Mouse (Mus musculus): ENCODE measurements around the gene Gpld1. TPM values are rescaled to one million over a fixed set of nuclear protein-coding genes. Genes with fewer than 3 reads are reported as not detected.
"Not testable (repeated sequence)": the region's sequence is repeated elsewhere in the genome, so short reads cannot be mapped to it uniquely, and the experiment has no call there.

Gene Gpld1
- total RNA-seq, 2 experiments from 2014 or later: 0.27 to 0.29 TPM

DNA sequence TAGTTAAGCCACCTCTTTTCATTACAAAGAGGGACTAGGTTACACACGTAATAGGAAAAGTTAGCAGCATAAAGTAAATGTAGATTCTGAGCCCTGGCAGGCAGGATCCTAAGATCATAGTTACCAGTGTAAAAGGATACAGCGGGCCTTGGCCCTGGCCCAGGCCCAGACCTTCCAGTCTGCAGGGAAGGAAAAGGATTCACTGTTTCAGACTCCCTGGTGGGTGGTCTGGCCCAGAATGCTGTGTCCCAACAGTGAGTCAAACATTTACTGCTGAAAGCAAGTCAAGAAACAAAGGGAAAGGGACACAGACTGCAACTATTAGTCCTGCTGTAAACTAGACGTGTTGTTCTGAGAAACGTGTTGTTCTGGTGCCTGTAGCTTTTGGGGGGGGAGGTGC lies 2.6 kb downstream of the Gpld1 start:
- no peak for ATAC-seq (replicated peaks; ENCODE audit: poor library complexity)

DNA sequence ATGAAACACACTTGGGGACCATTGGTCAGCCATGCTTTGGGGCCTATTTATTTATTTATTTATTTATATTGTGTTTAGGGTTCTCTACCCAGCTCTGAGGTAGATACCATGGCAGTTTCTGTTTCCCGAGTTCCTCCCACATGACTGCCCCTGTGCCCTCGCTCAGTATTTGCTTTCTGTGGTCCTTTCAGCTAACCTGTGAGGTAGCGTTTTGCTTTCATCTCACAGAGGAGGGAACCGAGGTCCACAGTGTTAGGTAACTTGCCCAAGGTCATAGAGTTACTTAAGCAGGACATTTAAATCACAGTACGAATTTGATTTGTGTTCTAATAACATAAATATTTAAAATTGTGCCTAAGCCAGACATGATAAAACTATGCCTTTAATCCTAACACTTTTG lies 4.2 kb downstream of the Gpld1 start:
- ATAC-seq (replicated peaks; ENCODE audit: poor library complexity): no peak

DNA sequence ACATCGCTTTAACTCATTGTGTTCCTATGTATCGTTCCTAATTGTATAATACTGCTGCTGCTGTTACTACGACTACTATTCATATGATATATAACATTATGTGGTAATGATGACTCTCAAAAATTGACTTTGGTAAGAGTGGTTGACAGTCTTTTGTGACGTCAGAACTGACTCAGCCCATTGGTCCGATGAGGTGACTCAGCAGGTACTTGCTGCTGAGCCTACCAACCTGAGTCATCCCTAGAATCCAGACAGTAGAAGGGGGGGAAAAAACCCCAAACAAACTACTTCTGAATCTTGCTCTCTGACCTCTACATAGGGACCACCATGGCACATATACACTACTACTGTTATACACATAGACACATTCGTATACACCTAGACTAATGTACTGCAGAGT lies 5.9 kb downstream of the Gpld1 start:
- no peak for ATAC-seq (replicated peaks; ENCODE audit: poor library complexity)

DNA sequence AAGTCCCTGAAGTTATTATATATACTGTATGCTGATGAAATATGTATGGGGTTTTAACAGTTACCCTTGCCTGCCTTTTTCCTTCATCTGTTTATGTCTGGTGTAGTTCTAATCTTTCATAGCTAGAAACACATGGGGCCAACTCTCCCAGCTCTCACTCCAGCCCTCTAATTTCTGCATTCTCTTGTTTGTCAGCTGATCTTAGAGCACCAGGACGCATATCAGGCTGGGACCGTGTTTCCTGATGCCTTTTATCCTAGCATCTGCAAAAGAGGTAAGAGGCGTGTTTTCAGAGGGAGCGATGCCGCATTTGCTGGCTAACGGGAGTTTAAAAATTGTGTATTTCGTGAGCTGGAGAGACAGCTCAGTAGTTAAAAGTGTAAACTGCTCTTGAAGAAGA lies 9.7 kb downstream of the Gpld1 start:
- ATAC-seq (replicated peaks; ENCODE audit: poor library complexity): peak; percentile 44; the same call in 1 of the 2 replicates

DNA sequence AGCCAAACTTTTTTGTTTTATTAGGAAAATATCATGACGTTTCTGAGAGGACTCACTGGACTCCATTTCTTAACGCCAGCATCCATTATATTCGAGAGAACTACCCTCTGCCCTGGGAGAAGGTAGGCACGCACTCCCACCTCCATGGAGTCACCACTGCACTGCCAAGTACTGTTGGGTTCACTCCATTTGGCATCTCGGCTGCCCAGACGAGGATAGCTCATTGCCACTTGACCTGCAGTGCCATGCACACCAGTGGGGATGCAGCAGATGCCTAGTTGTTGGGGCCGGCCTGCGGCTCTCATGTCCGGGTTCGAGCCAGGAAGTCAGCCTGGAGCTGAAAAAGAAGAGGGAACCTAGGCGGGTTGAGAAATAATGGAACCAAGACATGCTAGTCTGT lies 12.1 kb downstream of the Gpld1 start:
- no peak for ATAC-seq (replicated peaks; ENCODE audit: poor library complexity)

DNA sequence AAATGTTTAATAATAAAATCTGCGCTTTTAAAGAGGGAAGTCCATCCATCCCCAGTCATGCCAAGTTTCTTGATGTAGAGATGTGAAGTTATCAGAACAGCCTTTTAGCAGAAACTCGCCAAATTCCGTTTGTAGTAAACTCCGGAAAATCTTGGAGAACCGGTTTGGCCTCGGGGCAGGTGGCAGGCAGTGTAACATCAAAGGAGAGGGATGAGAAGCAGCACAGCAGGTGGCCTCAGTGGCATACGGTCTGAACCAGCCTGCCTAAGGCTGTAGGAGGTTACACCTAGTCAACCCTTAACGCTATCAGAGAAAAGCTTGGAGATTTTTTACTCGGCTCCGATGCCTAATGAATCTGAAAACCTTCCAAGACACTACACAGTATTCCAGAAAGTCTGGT lies 12.5 kb downstream of the Gpld1 start:
- ATAC-seq (replicated peaks; ENCODE audit: poor library complexity): no peak

DNA sequence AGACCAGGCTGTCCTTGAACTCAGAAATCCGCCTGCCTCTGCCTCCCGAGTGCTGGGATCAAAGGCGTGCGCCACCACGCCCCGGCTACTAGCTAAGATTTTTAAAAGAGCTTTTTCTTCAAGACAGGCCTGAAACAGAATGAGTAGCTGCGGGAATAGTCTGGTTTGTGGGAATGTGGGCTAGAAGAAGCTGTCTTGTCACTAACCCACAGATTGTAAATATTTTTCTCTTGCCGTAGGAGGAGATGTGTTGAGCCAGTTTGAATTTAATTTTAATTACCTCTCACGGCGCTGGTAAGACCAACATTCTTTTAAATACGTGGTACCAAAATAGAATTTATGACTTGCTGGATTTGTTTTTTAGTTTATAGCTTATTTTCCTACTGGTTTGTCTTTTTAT lies 15.7 kb downstream of the Gpld1 start:
- ATAC-seq (replicated peaks; ENCODE audit: poor library complexity): no peak

DNA sequence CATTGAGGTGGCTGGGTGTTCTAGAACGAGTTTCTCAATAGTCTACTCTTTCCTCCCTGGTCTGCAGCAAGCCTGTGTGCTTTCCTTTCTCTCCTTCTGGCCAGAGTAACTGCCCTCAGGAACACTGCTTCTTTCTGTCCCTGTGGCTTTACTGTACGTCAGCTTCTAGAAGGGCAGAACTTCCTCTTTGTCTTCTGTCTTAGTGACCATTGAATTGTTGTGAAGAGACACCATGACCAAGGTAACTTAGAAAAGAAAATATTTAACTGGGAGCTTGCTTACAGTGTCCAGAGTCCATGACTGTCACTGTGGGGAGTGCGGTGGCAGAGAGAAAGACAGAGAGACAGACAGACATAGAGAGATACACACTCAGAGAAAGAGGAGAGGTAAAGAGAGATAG lies 17.1 kb downstream of the Gpld1 start:
- ATAC-seq (replicated peaks; ENCODE audit: poor library complexity): peak; percentile 94

DNA sequence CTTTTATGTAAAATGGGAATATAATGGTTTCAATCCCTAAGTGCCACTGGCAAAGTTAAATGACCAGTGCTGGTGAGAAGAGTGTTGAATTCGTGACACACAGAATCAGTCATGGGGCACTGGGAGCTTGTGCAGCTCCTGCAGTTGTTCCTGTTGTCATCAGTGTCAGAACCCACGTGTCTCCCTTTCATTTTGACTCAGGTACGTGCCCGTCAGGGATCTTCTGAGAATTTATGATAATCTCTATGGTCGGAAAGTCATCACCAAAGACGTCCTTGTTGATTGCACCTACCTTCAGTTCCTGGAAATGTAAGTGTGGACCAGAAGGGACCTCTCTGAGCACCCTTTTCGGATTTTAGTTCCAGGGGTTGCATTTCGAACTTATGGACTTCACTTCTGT lies 19.2 kb downstream of the Gpld1 start:
- ATAC-seq (replicated peaks; ENCODE audit: poor library complexity): no peak

DNA sequence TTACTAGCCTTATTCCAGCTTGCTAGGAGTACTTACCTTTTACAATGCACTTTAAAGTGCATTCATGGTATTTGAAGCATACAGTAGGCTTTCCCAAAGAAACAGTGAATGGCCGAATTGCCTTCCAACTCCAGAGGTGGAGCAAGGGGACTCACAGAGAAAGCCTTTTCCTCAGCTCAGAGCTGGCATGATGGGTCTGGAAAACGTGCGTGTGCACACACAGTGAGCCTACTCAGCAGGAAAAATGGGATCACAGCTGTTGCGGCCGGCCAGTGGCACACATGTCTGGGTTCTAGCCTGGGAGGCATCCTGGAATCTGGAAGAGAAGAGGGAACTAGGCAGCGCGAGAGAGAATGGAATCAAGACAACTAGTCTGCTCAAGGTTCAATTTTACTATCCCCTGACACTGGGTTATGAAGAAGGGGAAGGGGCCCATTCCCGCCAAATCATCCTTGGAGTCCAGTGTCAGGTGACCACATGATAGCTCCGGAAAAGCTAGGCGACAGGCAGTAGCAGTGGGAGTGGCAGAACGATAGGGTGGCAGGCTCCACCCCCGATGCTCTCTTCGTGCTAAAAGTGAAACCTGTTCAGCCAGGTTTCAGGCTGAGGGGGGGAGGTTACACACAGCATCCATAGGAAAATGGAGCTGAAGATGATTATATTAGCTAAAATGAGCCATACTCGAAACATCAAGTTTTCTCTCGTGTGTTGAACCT lies 22.3 kb downstream of the Gpld1 start:
- peak; percentile 61 for ATAC-seq (replicated peaks; ENCODE audit: poor library complexity)

DNA sequence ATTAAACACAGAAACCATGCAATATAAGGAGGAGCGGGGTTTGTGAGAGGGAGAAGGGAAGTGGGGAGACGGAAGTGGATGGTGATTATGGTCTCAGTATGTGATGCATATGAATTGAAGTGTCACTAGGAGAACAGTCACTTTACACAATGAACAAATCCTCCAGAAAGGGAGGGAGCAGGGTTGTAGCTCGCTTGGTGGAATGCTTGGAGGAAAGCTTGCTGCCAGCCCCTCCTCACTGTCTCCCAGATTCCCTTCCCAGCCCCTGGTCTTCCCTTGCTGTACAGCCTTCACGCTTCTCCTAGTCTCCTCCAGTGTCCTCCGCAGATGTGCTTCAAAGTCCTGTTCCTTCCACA lies 22.9 kb downstream of the Gpld1 start:
- ATAC-seq (replicated peaks; ENCODE audit: poor library complexity): peak; percentile 77

DNA sequence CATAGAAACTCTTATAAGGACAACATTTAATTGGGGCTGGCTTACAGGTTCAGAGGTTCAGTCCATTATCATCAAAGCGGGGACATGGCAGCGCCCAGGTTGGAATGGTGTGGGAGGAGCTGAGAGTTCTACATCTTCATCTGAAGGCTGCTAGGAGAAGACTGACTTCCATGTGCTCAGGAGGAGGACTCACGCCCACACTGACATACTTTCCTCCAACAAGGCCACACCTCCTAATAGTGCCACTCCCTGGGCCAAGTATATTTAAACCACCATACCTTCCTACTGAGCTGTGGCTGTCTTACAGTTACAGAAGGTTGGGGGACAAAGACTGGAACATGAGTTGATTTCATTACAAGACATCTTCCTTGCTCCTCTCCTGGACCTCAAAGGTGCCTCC lies 28.8 kb downstream of the Gpld1 start:
- not testable (repeated sequence) for ATAC-seq (replicated peaks; ENCODE audit: poor library complexity)

DNA sequence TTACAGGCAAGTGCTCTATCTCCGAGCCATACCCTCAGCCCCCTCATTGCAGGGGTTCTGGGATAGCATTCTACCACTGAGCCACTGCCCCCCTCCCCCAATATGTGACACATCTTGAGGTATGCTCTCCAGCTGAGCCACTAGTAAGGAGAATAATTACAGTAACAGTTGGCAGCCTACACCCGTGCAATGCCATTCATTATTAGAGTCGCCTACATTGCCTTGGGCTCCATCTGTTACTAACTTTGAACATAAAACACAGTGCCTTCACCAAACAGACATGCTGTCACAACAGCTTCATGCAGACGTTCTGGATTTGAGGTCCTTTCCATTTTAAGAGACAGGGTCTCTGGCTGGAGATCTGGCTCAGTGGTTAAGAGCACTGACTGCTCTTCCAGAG lies 33.4 kb downstream of the Gpld1 start:
- no peak for ATAC-seq (replicated peaks; ENCODE audit: poor library complexity)

DNA sequence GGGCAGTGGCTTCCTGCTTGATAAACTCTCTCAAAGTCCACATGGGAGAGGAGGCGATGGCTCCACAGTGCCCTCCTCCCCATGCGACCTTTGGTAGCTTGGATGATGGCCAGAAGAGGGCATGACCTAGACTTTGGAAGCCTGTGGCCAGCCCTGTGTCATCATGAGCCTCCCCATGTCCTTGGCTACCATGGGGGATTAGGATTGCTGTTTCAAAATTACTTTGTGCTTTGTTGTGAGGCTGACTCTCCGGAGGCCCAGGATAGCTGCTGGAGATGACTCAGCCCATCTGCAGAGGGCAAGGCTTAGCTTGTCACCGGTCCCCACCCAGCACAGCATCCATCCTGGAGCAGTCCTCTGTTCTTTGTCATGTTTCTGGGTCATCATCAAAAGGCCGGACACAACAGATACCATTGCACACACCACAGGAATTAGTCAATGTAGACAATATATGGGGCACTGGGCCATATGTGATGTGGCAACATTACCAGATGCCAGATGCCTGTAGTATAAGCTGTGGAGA lies 34.9 kb downstream of the Gpld1 start:
- ATAC-seq (replicated peaks; ENCODE audit: poor library complexity): 0 out of 2 replicates have a peak, but pooled peaks have one; percentile 12

DNA sequence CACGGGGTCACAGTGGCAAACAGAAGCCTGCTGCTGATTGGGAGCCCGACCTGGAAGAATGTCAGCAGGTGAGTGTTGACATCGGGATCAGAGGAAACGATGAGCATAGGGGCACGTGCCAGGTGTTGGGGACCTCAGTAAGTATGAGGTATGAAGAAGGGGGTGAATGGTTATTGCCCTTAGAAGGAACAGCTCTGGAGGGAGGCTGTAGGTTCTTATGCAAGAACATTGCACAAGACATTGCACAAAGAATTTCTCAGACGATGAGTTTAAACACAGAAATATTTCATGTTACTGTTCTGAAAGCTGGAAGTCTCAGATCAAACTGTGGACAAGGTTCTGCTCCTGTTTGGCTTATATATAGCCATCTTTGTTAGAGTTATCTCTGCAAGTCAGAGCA lies 38.1 kb downstream of the Gpld1 start:
- peak; percentile 75 for ATAC-seq (replicated peaks; ENCODE audit: poor library complexity)

DNA sequence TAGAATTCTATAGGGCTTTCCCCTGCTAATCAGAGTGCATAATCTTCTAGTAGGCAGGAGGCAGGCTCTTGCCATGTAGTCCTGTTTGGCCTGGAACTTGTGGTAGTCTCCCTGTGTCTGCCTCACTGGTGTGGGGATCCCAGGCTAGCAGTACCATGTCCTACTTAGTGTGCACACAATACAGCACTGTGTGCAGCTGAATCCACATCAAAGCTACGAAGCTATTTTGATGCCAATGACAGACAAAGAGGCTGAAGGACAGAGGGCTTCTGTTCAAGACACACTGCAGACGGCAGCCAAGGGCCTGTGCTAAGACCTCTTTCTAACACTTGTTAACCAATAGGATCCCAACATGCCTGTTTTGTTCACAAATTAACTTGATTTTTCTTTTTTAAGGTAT lies 42.5 kb downstream of the Gpld1 start:
- no peak for ATAC-seq (replicated peaks; ENCODE audit: poor library complexity)

DNA sequence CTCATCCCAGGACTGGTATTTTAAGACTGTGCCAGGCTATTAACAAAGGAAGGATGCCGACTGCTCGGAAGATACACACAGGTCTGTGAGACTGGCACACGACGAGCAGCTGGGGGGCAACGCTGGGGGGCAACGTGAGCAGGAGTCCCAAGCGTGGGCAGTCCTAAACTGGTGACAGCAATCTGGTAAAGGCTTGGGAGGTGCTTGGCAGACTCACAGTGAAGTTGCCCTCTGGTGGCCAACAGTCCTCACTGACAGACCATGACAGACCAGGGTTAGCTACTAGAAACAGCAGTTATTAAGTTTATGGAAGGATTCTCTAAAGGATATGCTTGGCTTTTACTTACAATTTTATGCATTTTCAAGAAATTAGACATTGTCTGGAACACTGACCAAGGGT lies 45.4 kb downstream of the Gpld1 start:
- peak; percentile 89 for ATAC-seq (replicated peaks; ENCODE audit: poor library complexity)

DNA sequence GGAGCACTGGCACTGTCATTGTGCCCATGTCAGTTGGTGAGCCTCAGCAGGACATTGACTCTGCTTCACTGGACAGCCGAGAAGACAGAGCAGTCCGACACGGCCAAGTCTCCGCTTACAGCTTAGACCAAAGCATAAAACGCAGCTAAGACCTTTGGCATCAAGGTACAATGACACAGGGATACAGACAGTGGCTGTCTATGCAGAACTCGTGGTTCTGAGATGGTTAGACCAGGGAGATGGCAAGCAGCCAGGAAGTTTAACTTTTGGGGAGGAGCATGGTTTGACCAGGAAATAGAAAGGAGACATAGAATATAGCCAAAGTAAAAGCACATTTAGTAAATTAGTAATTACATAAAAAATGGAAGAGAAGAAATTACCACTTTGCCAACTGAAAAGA lies 46.1 kb downstream of the Gpld1 start:
- ATAC-seq (replicated peaks; ENCODE audit: poor library complexity): no peak; the same call in 1 of the 2 replicates

DNA sequence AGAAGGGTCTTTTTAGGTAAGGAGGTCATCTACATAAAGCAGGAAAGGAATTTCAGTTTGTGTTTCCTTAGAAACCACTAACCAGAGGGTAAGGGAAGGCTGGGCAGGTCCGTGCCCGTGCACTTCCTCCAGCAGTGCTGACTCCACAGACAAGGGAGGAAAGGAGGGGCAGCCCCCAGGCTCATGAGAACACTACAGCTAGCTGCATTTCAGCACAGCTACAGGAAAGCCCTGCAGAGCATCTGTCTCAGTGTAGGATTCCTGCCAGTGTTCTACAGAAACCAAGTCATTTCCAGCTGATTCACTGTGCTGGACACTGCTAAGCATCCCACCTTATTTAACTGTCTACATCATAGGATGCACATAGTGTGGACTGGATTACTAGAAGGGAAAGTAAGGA lies 50.2 kb downstream of the Gpld1 start:
- peak; percentile 52; the same call in 1 of the 2 replicates for ATAC-seq (replicated peaks; ENCODE audit: poor library complexity)

DNA sequence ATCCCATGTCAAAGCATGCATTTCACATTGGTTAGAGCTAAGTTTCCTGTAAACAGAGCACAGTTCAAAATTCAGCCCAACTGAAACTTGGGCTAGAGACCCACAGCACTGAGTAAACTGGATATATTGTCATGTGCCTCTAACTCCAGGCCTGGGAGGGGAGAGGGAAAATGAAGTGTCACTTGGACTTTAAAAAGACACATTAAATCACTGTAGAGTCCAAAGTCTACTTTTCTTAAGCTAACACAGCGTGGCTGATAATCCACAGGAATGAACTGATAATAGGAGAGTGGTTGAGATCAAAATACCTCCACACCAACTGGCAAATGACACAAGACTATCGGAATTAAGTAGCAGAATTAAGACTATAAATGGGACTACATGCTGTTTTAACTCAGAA lies 56.6 kb downstream of the Gpld1 start:
- ATAC-seq (replicated peaks; ENCODE audit: poor library complexity): no peak

DNA sequence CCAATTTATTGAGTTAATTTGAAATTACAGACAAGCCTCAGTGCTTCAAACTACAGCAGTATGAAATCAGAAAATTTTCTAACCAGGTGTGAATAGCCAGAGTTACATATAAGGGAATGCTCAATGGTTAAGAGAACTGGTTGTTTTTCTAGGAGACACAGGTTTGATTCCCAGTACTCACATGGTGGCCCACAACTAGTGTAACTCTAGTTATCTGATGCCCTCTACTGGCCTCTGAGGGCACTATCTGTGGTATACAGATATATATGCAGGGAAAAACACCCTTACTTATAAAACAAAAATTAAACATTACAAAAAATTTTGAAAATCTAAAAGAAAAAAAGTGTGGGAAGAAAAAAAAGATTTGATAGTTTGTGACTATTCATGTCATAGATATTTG lies 60.0 kb downstream of the Gpld1 start:
- ATAC-seq (replicated peaks; ENCODE audit: poor library complexity): peak; percentile 77

DNA sequence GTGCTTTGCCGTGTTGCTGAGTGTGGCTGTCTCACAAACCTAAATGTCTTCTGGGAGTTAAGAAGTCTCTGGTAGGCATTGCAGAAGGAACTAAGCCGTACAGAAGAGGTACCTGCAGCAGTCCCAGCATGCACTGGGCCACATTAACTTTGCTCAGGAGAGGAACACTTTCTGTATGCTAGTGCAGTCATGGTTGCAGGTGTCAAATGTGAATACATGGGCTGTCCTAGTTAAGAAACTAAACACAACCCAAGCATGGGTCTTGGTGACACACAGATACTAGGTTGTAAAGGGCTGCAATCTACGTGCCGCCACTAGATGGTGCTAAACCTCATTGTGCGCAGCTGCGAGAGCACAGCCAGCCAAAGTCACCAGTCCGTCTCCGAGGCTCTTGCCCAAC lies 64.2 kb downstream of the Gpld1 start:
- ATAC-seq (replicated peaks; ENCODE audit: poor library complexity): peak; percentile 54

DNA sequence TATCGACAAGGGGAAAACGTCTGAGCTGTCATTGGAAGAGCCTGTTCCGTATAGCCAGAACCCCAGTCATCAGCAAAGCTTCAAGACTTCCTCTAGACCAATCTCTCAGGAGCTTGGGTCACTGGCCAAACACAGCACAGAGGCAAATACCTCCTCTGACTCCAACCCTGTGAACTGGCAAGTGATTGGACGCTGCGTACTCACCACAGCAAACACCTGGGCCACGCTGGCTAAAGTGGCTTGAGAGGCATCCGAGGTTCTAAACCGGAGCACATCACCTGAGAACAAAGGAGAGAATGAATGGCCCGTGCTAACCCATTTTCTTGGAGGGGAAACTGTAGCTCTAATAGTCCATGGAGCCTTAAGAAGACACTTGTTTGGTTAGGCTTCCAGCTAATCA lies 75.4 kb downstream of the Gpld1 start:
- no peak for ATAC-seq (replicated peaks; ENCODE audit: poor library complexity)
